Mouse (Mus musculus) G1E (cell line): ENCODE measurements around the gene Irs3.

Source experiments
- CTCF ChIP-seq: IDR thresholded peaks from 2 replicates; pipeline ENCODE4 v1.5.1; 2012; ENCODE audit warnings: low read depth, low read length, inconsistent platforms, mixed read lengths
- GATA1 ChIP-seq: IDR thresholded peaks from 2 replicates; pipeline ENCODE4 v1.6.1; 2012; ENCODE audit warnings: borderline replicate concordance, low read length, inconsistent platforms, mixed read lengths

DNA sequence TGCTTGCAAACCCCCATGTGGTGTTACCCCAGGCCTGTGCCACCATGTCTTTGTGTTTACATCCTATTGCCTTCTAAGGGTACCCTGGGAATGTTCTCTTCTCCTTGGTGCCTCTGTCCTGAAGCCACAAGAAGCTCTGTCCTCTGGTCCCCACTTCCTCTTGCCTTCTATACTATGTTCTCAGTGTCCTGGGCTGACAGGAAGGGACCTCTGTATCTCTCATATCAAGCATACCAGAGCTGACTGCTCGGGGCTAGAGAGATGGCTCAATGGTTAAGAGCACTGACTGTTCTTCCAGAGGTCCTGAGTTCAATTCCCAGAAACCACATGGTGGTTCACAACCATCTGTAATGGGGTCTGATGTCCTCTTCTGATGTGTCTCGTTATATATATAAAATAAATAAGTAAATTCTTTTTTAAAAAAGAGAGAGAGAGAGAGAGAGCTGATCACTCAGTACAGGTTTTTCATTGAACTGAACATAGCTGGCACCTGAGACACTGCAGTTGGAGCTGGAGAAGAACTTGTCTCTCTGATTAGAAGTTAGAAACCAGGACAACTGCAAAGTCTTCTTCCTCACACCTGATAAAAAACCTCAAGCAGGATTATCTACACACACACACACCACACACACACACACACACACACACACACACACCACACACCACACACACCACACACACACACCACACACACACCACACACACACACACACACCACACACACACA lies 47.3 kb downstream of the Irs3 start:
- no peak for TF ChIP-seq CTCF
- no peak for TF ChIP-seq GATA1
